Mouse (Mus musculus) forebrain, embryonic 16.5 days (tissue): ENCODE data around the gene Tyrobp. TPM values are rescaled to one million over a fixed set of nuclear protein-coding genes. Genes with fewer than 3 reads are reported as not detected.

Source experiments
- ATAC-seq: fragments of 200-750 bp; cut with Nextera tagmentation; 2 replicates; pipeline ENCODE4 v1.8.0; 2017; ENCODE audit warnings: mild to moderate bottlenecking, moderate library complexity
- H3K27ac ChIP-seq: fragments of 300-500 bp; sonication (generic); 2 replicates; pipeline ENCODE4 v1.5.1; 2014; ENCODE audit warnings: low read length, control low read depth
- H3K27me3 ChIP-seq: fragments of 300-500 bp; sonication (generic); replicated peaks from 2 replicates; pipeline ENCODE4 v1.6.1; 2014; ENCODE audit warnings: low read length; ENCODE audit not compliant: control insufficient read depth, insufficient read depth
- H3K36me3 ChIP-seq: fragments of 300-500 bp; sonication (generic); 2 replicates; pipeline ENCODE4 v1.6.1; 2014; ENCODE audit not compliant: control insufficient read depth, insufficient read depth
- H3K4me1 ChIP-seq: fragments of 300-500 bp; sonication (generic); replicated peaks from 2 replicates; pipeline ENCODE4 v1.6.1; 2014; ENCODE audit warnings: low read length; ENCODE audit not compliant: control insufficient read depth, insufficient read depth
- H3K4me2 ChIP-seq: fragments of 300-500 bp; sonication (generic); 2 replicates; pipeline ENCODE4 v1.6.1; 2014; ENCODE audit warnings: mild to moderate bottlenecking, low read length, control low read depth
- H3K4me3 ChIP-seq: fragments of 300-500 bp; sonication (generic); replicated peaks from 2 replicates; pipeline ENCODE4 v1.5.1; 2014; ENCODE audit warnings: mild to moderate bottlenecking, low read length, control low read depth
- H3K9ac ChIP-seq: fragments of 300-500 bp; sonication (generic); replicated peaks from 2 replicates; pipeline ENCODE4 v1.6.1; 2014; ENCODE audit warnings: low read depth, low read length, control low read depth
- H3K9me3 ChIP-seq: fragments of 300-500 bp; sonication (generic); 2 replicates; pipeline ENCODE4 v1.6.1; 2016; ENCODE audit warnings: low read length; ENCODE audit not compliant: control insufficient read depth
- WGBS: fragments of 180-500 bp; shearing (Covaris S2); extraction: QIAGEN DNeasy Blood & Tissue Kit; methylation state at CpG from one replicate; pipeline ENCODE4 v1.1.7; 2014; 5-methylcytosine and 5-hydroxymethylcytosine counted together
- polyA plus RNA-seq: library from polyadenylated mRNA; unstranded; fragments of >200 nt; fragmentation: Nextera tagmentation; extraction: Ambion mirVana; gene quantifications from 2 replicates; pipeline ENCODE4 v1.2.1, GENCODE M21; 2015

The Tyrobp gene
- polyA plus RNA-seq, 1 experiment from 2014 or later, result 14.0 TPM

- 9% methylated on average over 31 of the region's 31 CpGs for WGBS
- ATAC-seq, result peak; percentile 27
- Histone ChIP-seq H3K27me3 (peaks cover 5% of the 10 kb centered on the region; the same call in 1 of the 2 replicates), H3K4me2 (peak within 1 kb of the TSS; percentile 69), H3K4me1 (peaks cover 12% of the 10 kb centered on the region), H3K4me3 (peak within 1 kb of the TSS; percentile 65), H3K9me3 (no peaks in the 10 kb centered on the region), H3K27ac (peak within 1 kb of the TSS; percentile 49; the same call in 1 of the 2 replicates), H3K36me3 (no peaks in the 10 kb centered on the region; the same call in 1 of the 2 replicates), H3K9ac (peak within 1 kb of the TSS; percentile 71)
Measured at GRCm38 (mm10) chr7:30421175-30421889, 7.8 kb downstream of the Tyrobp start, which contains the start of gene Nfkbid. TSS of gene Nfkbid (plus strand) at chr7:30421732.

GRCm38 (mm10) chr7:30421890-30422435 is 8.4 kb downstream of the Tyrobp start:
- ATAC-seq, result peak; percentile 92
- Histone ChIP-seq H3K4me1 (peaks cover 12% of the 10 kb centered on the region), H3K27me3 (peaks cover 5% of the 10 kb centered on the region; the same call in 1 of the 2 replicates), H3K4me2 (peak overlapping the region; percentile 69), H3K9ac (peak overlapping the region; percentile 71), H3K27ac (peak overlapping the region; percentile 49; the same call in 1 of the 2 replicates), H3K4me3 (peak overlapping the region; percentile 65), H3K36me3 (no peaks in the 10 kb centered on the region; the same call in 1 of the 2 replicates), H3K9me3 (no peaks in the 10 kb centered on the region)
- WGBS, result under 1% methylated on average over 44 of the region's 45 CpGs

- no peaks in the 10 kb centered on the region; the same call in 1 of the 2 replicates for H3K36me3 ChIP-seq
- peaks cover 12% of the 10 kb centered on the region for H3K4me1 ChIP-seq
- ATAC-seq, result peak; percentile 37
- peak overlapping the region; percentile 65 for H3K4me3 ChIP-seq
- H3K4me2 ChIP-seq, result peak overlapping the region; percentile 69
- H3K9ac ChIP-seq, result peak overlapping the region; percentile 71
- 0 out of 2 replicates have a peak overlapping the region, but pooled peaks have one; percentile 13 for H3K27ac ChIP-seq
- 11% methylated on average over 9 of the region's 9 CpGs for WGBS
- no peaks in the 10 kb centered on the region for H3K9me3 ChIP-seq
- H3K27me3 ChIP-seq, result peaks cover 5% of the 10 kb centered on the region; the same call in 1 of the 2 replicates
Measured at GRCm38 (mm10) chr7:30422560-30422959, 9.0 kb downstream of the Tyrobp start.

- H3K27ac ChIP-seq, result no peak overlapping the region
- ATAC-seq, result no peak
- H3K4me2 ChIP-seq, result peak overlapping the region; percentile 69
- 49% methylated on average over 23 of the region's 23 CpGs for WGBS
- H3K9ac ChIP-seq, result peak overlapping the region; percentile 71
- H3K4me3 ChIP-seq, result peak overlapping the region; percentile 65
- no peaks in the 10 kb centered on the region for H3K9me3 ChIP-seq
- no peaks in the 10 kb centered on the region; the same call in 1 of the 2 replicates for H3K36me3 ChIP-seq
- H3K4me1 ChIP-seq, result peaks cover 12% of the 10 kb centered on the region
- H3K27me3 ChIP-seq, result peaks cover 5% of the 10 kb centered on the region; the same call in 1 of the 2 replicates
Measured at GRCm38 (mm10) chr7:30423071-30423641, 9.6 kb downstream of the Tyrobp start.

GRCm38 (mm10) chr7:30429327-30429726 is 15.8 kb downstream of the Tyrobp start:
- H3K4me1 ChIP-seq, result no peaks in the 10 kb centered on the region
- no peak overlapping the region for H3K27ac ChIP-seq
- no peaks in the 10 kb centered on the region; the same call in 1 of the 2 replicates for H3K36me3 ChIP-seq
- no peaks in the 10 kb centered on the region for H3K9me3 ChIP-seq
- H3K9ac ChIP-seq, result no peak overlapping the region
- no peak overlapping the region for H3K4me2 ChIP-seq
- ATAC-seq, result no peak
- H3K4me3 ChIP-seq, result no peak overlapping the region
- no peaks in the 10 kb centered on the region for H3K27me3 ChIP-seq

GRCm38 (mm10) chr7:30430191-30430590 is 16.6 kb downstream of the Tyrobp start:
- ATAC-seq, result no peak
- no peak overlapping the region for H3K4me3 ChIP-seq
- H3K4me2 ChIP-seq, result no peak overlapping the region

GRCm38 (mm10) chr7:30431793-30432192 is 18.2 kb downstream of the Tyrobp start:
- H3K27me3 ChIP-seq, result no peaks in the 10 kb centered on the region
- peak; percentile 75 for ATAC-seq
- H3K9me3 ChIP-seq, result no peaks in the 10 kb centered on the region
- no peak overlapping the region for H3K9ac ChIP-seq
- no peak overlapping the region for H3K4me2 ChIP-seq
- WGBS, result 11% methylated on average over 3 of the region's 3 CpGs
- H3K4me3 ChIP-seq, result no peak overlapping the region
- peaks cover 15% of the 10 kb centered on the region for H3K36me3 ChIP-seq
- H3K4me1 ChIP-seq, result no peaks in the 10 kb centered on the region
- H3K27ac ChIP-seq, result no peak overlapping the region

More at GRCm38 (mm10) chr7:30430191-30430590, 16.6 kb downstream of the Tyrobp start:
- H3K27ac ChIP-seq, result no peak overlapping the region
- no peaks in the 10 kb centered on the region for H3K4me1 ChIP-seq
- H3K36me3 ChIP-seq, result peaks cover 7% of the 10 kb centered on the region; the same call in 1 of the 2 replicates
- WGBS, result 68% methylated on average over 2 of the region's 2 CpGs
- no peak overlapping the region for H3K9ac ChIP-seq
- no peaks in the 10 kb centered on the region for H3K27me3 ChIP-seq
- no peaks in the 10 kb centered on the region for H3K9me3 ChIP-seq

- Histone ChIP-seq H3K27me3 (no peaks in the 10 kb centered on the region), H3K27ac (no peak overlapping the region), H3K4me1 (no peaks in the 10 kb centered on the region), H3K9me3 (no peaks in the 10 kb centered on the region), H3K4me3 (no peak overlapping the region), H3K4me2 (no peak overlapping the region), H3K9ac (no peak overlapping the region), H3K36me3 (peaks cover 20% of the 10 kb centered on the region)
- ATAC-seq, result no peak
- 6% methylated on average over 10 of the region's 10 CpGs for WGBS
Measured at GRCm38 (mm10) chr7:30434238-30434637, 20.7 kb downstream of the Tyrobp start.

GRCm38 (mm10) chr7:30434701-30435100 is 21.1 kb downstream of the Tyrobp start:
- H3K27ac ChIP-seq, result no peak overlapping the region
- no peaks in the 10 kb centered on the region for H3K4me1 ChIP-seq
- peaks cover 23% of the 10 kb centered on the region for H3K36me3 ChIP-seq
- no peaks in the 10 kb centered on the region for H3K9me3 ChIP-seq
- H3K4me2 ChIP-seq, result no peak overlapping the region
- H3K4me3 ChIP-seq, result no peak overlapping the region
- H3K9ac ChIP-seq, result no peak overlapping the region
- no peak for ATAC-seq
- WGBS, result 75% methylated on average over 10 of the region's 10 CpGs
- H3K27me3 ChIP-seq, result no peaks in the 10 kb centered on the region
